Mouse (Mus musculus) megakaryocyte-erythroid progenitor cell, adult 5-6 weeks (primary cell): Measurements from ENCODE around the gene Syt15. TPM values are rescaled to one million over a fixed set of nuclear protein-coding genes. Genes with fewer than 3 reads are reported as not detected.
"Not testable (repeated sequence)": the region's sequence is repeated elsewhere in the genome, so short reads cannot be mapped to it uniquely, and the experiment has no call there.

ENCODE experiments used
- ATAC-seq: replicated peaks from 2 replicates; pipeline ENCODE4 v1.8.0; 2016; ENCODE audit warnings: mild to moderate bottlenecking, inconsistent platforms; ENCODE audit not compliant: severe bottlenecking, poor library complexity, low FRiP score, low TSS enrichment
- total RNA-seq, 2 experiments: library from RNA; stranded (forward) in 1 of 2; stranded (reverse) in 1 of 2; fragments of 200-1000, 215-1000 nt in 1 of 2; fragments of >200 nt in 1 of 2; fragmentation: Nextera tagmentation in 1 of 2; gene quantifications; 2 replicates each; pipeline ENCODE4 v1.2.3; 2014 to 2017

The Syt15 gene
- total RNA-seq, 2 experiments from 2014 or later: not detected

DNA sequence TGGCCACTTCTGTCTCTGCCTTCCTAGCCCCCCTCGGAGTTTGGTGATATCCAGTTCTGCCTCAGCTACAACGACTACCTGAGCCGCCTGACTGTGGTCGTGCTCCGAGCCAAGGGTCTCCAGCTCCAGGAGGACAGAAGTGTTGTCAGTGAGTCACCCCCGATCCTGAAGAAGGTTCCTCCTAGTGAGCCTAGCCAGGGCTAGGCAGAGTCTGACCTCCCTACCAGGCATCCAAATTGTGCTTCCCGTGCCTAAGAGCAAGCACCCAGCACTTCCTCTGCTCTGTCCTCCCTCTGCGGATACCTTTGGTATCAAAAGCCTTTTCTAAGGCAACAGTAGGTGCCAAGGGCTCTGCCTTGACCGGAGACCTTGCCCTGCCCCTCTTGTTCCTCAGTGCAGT is 6.6 kb downstream of the Syt15 start:
- no peak for ATAC-seq

DNA sequence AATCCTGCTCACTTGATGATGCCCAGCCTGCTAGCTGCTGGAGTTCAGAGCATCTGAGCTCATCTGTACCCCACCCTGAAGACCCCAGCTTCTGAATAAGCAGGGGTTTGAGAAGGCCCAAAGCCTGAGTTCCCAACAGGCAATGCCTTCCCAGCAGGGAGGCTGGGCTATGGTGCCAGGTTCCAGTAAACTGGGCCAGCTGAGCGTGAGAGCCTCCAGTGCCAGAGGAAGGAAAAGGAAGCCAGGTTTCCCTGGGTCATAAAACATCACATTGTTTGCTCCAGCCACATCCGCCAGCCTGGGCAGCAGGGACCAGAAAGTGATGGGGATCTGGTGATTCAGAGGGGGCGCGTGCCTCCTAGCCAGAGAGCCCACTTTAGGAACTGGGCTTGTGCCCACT is 7.2 kb downstream of the Syt15 start:
- ATAC-seq: no peak

DNA sequence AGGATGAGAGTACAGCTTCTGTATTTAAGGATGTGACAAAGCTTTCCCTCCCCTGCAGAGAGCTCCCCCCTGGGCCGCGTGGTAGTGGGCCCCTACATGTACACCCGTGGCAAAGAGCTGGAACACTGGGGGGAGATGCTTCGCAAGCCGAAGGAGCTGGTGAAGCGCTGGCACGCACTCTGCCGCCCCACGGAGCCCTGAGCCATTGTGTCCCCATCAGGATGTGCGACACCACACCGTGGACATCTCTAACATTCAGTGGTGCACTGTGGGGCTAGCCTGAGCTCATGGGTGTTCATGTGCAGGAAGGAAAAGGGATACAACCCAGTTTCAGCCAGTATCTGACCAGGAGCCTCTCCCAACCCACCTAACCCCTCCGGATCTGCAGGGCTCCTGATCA is 8.6 kb downstream of the Syt15 start:
- ATAC-seq: no peak

DNA sequence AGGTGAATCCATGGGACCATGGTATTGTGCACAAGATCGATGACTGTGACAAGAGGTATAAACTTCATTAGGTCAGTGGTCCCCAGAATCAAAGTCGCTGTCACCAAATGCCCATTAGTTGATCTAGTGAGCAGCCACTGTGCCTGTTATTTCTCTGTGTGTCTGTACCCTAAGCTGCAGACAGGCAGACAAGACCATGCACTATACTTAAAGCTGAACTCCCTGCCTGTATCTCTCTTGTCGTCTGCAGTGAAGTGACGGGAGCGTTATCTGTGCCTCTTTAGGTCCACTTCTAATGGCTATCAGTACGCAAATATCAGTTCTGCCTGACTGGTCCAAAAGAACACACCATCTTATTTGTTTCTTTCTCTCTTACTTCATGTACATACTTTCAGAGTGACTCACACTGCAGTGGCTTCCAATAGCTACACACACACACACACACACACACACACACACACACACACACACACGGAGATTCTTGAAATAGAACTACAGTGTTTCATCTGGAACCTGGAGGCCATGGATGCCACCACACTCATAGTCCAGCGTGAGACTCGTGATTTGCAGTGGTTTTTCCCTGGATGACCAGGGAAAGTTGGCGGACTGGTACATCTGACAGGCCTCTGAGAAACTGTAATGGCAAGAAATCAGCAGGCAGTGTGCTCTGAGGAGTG is 9.6 kb downstream of the Syt15 start:
- ATAC-seq: no peak

DNA sequence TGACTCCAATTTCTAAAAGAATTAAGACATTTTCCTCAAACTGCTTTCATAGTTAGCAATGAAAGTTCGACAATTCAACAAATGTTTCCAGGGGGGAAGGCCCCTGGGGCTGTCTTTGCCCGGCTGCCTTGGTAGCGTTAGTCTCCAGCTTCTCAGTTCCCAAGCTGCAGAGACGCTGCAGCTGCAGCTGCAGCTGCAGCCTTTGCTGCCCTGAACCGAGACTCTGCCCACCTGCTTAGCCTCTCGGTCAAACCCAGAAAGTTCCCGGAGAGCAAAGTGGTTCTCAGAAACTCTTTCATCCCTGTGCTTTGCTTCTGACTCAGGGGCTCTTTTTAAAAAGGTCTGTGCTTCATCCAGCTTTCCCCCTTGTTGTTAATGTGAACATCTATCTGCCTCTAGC is 12.9 kb downstream of the Syt15 start:
- ATAC-seq: no peak

DNA sequence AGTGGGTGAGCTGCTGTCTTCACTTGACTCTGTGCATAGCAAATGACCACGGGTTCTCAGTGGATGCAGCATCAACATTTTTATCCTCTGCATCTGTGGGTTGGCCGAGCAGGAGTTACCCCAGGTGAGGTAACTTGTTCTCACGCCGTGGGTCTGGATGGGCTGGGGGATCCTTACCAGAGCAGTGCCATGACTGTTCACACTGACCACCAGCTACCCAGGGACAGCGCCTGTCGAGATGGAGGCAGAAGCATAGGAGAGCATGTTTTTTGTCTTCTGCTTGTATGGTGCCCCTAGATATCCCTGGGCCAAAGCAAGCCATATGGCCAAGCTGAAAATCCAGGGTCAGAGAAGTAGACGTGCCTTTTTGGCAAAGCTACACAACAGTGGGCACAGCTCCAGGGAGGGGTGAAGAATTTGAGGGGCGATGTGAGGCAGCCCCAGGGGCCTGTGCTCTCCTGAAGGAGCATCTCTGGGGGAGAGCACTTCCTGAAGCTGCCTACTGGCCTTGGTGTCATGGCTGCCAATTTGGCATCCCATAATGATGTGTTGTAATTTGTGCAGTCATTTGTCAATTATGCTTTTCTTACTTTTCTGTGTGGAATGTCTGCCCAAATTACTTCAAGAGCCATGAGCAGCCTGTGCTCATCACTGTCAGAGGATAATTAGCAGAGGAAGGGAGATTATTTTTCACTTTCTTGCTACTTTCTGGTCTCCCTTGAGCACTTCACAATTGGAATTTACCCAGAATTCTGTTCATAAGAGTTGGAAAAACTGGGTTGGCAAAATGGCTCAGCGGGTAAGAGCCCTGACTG is 13.7 kb downstream of the Syt15 start:
- no peak for ATAC-seq

DNA sequence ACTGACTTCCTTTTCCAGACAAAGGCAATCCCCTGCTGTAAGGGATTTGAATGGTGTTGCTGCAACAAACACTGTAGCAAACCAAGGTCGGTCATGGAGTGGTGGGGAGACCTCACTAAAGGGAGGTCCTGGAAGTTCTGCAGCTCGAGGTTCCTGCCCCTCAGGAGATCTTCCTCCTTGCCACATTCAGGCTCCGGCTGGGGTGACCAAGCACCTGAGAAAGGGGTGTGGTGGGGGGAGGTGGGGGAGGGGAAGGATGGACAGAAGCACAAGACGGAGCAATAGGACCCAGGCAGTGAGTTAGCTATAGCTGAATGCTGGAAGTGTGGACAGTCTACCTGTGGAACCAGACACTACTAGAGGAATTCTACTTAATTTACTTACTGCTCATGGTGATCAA is 14.5 kb downstream of the Syt15 start:
- no peak for ATAC-seq

DNA sequence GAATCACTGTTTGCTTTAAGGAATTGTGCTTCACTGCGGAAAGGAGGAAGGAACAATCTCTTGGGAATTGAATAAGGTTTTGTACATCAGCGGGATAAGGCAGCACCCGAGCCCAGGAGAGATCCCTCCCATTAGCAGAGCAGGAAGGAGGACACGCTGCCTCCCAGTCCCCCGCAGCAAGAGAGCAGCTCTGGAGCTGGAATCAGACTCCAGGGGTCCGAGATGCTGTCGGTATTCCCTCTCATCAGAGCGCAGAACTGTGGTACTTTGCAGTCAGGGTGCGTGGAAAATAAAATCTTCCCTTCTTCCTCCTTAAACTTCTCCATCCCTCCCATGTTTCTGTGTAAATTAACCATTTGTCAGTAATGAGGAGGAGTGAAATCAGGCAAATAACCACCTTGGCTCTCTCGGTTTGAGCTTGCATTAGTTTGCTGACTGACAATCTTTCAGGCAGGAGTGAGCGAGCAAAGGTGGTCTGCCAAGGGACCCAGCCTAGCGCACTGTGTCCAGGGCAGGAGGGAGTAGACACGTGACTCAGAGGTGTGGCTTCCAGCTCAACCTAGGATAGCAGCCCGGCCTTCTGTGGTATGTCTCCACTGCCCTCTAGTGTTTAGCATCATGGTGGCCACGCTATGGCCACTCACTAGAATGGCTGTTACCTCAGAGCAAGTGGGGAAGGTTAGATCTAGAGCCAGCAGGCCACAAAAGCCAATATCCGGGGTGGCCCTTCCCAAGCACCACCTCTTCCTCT is 15.4 kb downstream of the Syt15 start:
- ATAC-seq: peak; percentile 100

DNA sequence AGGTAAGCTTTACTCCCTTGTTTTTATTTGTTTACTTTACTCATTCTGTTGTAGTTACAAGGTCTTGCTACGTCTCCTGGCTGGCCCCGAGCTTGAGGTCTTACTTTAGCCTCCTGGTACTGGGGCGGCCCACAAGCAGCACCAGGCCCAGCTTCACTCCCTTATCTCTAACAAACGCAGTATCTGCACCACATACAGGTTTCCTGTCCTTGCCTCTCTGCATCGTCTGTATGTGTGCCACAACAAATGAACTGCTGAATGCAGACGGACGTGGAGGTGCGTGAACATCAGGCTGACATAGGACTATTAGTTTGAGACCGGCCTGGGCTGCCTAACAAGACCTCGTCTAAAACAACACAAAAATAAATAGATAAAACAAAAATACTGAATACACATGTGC is 20.9 kb downstream of the Syt15 start:
- peak; percentile 30; the same call in 1 of the 2 replicates for ATAC-seq

DNA sequence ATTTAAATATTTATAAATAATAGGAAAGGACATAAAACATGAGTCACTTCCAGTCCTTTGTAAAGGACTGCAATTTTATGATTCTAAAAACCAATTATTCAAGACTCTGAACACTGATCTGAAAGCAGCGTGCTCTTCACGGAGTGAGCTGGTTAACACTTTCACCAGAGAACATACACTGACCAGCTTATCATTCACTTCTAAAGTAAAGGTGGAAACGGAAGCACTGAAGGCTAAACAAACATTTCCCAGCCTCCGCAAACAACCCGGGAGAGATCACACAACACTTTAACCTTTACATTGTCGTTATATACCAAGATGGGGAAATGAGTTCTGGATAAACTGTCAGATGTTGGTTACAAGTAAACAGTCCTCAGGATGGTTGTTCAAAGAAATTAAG is 21.3 kb downstream of the Syt15 start:
- no peak for ATAC-seq

DNA sequence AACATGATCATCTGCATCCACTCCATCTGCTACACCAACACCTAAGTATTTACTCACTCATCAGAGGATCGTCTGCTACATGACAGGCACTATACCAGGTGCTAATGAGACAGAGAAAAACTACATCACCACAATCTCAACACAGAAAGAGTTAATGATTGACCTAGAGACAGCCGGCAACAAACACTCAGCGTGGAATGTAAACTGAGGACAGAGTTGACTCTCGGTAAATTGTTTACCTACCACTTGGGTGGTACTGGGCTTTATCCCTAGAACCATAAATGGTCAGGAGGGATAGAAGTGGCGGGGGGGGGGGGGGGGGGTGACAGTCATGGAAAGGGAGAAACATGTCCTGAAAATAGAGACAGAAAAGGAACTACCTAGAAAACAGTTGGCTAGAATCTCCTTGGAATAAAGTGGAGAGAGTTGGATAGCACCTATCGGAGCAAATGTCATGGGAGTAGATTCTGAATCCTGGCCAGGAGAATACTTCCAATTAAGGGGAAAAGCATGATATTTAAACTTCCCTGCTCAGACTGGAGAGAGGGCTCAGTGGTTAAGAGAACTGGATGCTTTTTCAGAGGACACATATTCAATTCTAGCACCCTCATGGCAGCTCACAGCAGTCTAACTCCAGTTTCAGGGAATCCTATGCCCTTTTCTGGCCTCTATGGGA is 33.2 kb downstream of the Syt15 start:
- no peak for ATAC-seq

DNA sequence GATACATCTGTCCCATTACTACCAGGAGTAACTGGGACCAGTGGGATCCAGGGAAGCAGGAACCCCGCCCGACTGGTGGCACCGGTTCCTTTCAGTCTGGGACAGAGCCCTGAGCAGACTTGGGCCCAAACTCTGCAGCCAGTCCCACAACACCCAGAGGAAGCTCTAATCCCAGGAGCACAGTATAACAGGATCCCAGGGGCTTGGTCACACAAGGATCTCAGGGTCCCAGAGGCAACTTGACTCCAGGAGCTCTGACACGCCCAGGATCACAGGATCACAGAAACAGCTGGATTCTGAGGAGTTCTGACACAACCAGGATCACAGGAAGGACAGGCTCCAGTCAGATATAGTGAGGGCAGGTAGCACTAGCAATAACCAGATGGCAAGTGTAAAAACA is 33.9 kb downstream of the Syt15 start:
- ATAC-seq: no peak

DNA sequence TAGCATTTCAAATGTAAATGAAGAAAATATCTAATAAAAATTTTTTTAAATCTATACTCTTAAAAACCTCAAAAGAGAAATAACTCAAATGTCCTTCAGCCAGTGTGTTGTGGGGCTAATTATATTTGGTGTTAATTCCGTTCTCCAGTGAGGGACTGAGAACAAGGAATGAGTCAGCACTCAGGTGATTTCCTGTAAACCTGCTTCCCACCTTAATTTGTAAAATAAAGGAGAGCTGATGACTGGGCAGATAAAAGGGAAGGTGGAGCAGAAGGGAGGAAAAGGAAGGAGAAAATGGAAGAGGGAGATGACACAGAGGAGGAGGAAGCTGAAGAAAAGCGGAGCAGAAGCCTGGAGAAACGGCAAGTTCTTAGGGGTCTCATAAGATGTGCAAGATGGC is 39.1 kb downstream of the Syt15 start:
- not testable (repeated sequence) for ATAC-seq

DNA sequence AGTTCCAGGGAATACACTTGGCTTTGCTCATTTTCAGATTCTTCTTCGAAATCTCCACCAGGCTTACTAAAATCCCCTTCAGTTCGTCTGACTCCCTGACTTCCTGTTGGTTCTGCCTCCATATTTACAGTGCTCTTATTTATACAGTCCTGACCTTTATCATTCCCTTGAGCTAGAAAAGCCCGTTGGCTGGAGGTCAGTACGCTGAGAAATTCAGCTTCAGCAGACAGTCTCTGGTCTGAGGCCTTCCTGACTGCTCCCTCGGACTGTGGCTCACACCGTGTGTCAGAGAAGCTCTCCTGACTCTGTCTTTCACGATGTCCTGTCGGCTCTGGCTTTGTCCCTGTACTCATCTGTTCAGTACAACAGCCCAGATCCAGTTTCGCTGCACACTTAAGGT is 48.7 kb downstream of the Syt15 start:
- ATAC-seq: no peak

DNA sequence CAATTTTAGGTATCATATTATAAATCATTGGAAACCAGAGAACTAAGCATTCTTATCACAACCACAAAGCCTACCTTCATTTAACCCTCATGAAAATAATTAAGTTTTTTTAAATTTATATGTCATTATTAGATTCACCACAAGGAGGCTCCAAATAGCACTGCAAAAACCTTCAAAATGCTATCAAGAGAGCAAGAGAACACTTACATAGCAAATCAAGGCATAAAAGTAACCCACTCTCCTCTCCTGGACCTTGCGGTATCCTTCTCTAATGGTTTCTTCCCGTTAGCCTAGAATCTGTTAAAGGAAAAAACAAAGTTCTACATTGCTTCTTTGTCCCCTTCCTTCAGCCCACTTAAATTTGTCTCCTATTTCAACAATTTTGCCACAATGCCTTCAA is 53.9 kb downstream of the Syt15 start:
- 0 out of 2 replicates have a peak, but pooled peaks have one; percentile 57 for ATAC-seq

DNA sequence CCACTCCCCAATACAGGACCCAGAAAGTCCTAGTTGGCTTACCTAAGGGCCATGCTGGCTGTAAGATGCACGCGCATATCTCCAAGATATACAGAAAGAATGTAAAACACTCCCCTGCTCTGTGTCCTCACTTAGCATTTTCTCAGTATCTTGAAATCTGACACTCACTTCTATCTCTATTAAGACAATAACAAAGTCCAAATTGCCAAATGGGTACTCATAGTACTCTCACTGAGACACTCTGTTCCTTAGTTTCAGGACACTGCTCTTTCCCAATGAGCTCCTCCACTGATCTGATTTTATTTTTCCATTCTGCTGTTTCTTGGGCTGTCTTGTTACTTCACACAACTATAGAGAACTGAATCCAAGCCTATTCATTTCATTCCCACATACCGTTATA is 54.7 kb downstream of the Syt15 start:
- ATAC-seq: no peak

DNA sequence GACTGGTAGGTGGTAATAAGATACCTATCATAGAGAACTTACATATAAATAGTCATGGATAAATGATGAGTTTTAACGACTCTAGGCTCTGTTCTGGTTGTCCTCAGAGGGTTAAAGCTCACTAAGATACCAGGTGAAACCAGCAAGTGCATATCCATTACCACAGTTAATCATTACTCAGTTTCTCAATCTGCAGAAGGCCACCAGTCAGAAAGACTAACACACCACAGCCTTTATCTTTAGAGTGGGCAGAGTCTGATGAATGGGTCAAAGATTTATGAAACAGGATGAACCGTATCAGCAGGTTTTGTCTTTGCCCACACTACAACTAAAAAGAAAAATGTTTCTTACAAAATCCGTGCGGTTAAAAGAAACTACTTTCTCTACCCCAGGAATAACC is 55.8 kb downstream of the Syt15 start:
- no peak for ATAC-seq

DNA sequence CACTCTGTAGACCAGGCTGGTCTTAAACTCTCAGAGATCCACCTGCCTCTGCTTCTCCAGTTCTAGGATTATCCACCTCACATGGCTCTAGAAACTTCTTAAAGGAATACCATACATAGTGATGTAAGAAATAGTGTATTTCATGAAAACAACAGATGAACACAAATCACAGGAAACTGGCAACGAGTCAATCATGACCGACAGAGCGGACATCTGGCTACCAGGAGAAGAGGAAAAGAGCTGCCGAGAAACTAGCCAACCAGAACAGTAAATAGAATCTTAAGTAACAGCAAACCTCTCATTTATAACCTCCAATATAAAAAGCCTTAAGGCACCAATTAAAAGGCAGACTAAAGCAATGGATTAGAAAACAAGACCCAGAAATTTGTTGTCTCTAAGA is 60.3 kb downstream of the Syt15 start:
- ATAC-seq: no peak
